Mouse (Mus musculus): ENCODE results near the gene Smco4. TPM values are rescaled to one million over a fixed set of nuclear protein-coding genes. Genes with fewer than 3 reads are reported as not detected.
"Not testable (repeated sequence)": the region's sequence is repeated elsewhere in the genome, so short reads cannot be mapped to it uniquely, and the experiment has no call there.

The Smco4 gene
- polyA plus RNA-seq, 1 experiment: 16.7 TPM

DNA sequence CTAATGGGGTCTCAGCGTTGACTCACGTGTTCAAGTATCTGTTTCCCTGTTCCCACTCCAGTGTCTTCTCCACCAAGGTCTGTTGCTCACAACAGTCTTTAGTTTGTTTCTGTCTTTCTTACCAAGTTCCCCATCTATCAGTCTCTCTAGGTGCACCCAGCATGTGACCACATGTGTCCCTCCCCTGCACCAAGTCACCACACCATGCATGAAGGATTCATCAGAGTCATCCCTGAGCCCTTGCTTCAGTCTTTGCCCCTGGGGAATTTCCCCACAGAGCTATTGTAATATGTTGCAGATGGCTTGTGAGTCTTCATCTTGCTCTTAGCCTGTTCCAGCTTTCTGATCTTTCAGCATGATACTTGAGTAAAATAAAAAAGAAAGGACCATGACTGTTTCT, 40.9 kb downstream of the Smco4 start:
- no peak for TF ChIP-seq CTCF (IDR thresholded peaks at IDR 0.05; ENCODE audit: borderline replicate concordance, insufficient read depth, low read length)
- no peak for TF ChIP-seq POLR2A (IDR thresholded peaks at IDR 0.05; ENCODE audit: low read depth, low read length)
- Histone ChIP-seq H3K4me3 (ENCODE audit: insufficient read depth, low read length) (no peak overlapping the region), H3K27ac (ENCODE audit: insufficient read depth, low read length) (no peak overlapping the region), H3K4me1 (ENCODE audit: control insufficient read depth, insufficient read depth, low read length) (no peaks in the 10 kb centered on the region)

DNA sequence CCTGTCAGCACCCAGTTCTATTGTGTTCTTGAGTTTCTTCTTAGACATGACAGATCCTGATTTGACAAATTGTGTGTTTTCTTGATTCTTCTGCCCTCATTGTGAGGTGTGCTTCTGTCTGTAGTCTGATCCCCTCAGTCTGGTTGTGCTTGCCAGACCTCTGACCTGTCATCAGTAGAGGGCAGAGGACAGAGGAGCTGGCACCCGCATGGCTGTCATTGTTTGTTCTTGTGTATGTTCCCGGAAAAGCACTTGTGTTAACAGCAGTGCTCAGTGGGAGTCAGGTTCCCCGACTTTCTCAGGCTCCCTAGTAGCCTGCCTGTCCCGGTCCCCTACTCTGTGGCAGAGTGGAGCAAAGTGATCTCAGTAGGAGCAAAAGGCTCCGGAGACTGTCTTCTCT, 42.2 kb downstream of the Smco4 start:
- H3K4me3 ChIP-seq (ENCODE audit: insufficient read depth, low read length): no peak overlapping the region
- H3K27ac ChIP-seq (ENCODE audit: insufficient read depth, low read length): no peak overlapping the region
- no peak for TF ChIP-seq POLR2A (IDR thresholded peaks at IDR 0.05; ENCODE audit: low read depth, low read length)
- TF ChIP-seq CTCF (IDR thresholded peaks at IDR 0.05; ENCODE audit: borderline replicate concordance, insufficient read depth, low read length): no peak
- H3K4me1 ChIP-seq (ENCODE audit: control insufficient read depth, insufficient read depth, low read length): no peaks in the 10 kb centered on the region

DNA sequence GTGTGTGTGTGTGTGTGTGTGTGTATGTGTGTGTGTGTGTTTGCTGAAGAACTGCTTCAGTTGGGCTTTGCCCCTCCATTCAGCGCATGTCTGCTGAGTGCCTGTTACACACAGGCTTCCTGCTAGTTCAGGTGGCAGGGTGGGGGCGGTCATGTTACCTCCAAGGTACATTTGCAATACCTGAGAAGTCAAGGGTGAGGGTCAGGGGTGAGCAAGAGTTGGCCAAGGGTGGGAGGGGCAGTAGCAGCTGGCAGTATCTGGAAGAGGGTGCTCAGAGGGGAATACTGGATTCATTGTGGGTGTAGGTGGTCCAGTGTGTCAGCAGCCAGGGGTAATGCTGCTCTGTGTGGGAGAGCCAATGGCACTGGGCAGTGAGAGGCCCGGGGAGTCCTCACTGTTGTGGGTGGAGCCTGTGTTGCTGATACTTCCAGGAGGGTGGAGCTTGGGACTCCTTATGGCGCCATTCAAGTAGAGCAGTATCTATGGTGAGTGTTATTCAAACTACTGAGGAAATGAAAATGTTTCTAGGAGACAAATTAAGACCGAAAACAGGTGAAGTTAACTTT, 43.7 kb downstream of the Smco4 start:
- no peaks in the 10 kb centered on the region for H3K4me1 ChIP-seq (ENCODE audit: control insufficient read depth, insufficient read depth, low read length)
- TF ChIP-seq POLR2A (IDR thresholded peaks at IDR 0.05; ENCODE audit: low read depth, low read length) (no peak), CTCF (IDR thresholded peaks at IDR 0.05; ENCODE audit: borderline replicate concordance, insufficient read depth, low read length) (no peak)
- no peak overlapping the region for H3K4me3 ChIP-seq (ENCODE audit: insufficient read depth, low read length)
- no peak overlapping the region for H3K27ac ChIP-seq (ENCODE audit: insufficient read depth, low read length)

DNA sequence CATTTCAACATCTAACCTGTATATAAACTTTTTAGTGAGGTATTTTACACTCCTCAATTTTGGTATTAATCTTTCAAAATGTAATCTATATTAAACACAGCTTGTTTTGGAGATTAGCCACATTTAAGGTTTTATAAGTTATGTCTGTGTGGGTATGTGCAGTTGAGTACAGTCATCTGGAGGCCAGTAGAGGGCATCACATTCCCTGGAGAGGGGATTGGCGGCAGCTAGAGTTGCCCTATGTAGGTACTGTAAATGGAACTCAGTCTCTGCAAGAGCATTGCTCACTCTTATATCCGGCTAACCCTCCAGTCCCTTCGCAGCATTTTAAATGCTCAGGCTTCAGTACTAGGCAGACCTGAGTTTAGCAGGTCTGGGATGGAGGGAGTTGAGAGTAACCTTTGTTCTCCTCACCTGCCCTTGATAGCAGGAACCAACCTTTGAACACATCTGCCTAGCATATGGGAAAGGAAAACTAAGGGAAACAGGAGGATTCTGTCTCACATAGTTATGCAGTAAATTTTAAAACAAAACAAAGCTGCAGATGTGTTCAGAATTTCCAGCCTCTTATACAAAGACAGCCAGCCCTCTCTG, 44.3 kb downstream of the Smco4 start:
- no peak overlapping the region for H3K27ac ChIP-seq (ENCODE audit: insufficient read depth, low read length)
- H3K4me1 ChIP-seq (ENCODE audit: control insufficient read depth, insufficient read depth, low read length): no peaks in the 10 kb centered on the region
- H3K4me3 ChIP-seq (ENCODE audit: insufficient read depth, low read length): no peak overlapping the region
- TF ChIP-seq CTCF (IDR thresholded peaks at IDR 0.05; ENCODE audit: borderline replicate concordance, insufficient read depth, low read length) (no peak), POLR2A (IDR thresholded peaks at IDR 0.05; ENCODE audit: low read depth, low read length) (no peak)

DNA sequence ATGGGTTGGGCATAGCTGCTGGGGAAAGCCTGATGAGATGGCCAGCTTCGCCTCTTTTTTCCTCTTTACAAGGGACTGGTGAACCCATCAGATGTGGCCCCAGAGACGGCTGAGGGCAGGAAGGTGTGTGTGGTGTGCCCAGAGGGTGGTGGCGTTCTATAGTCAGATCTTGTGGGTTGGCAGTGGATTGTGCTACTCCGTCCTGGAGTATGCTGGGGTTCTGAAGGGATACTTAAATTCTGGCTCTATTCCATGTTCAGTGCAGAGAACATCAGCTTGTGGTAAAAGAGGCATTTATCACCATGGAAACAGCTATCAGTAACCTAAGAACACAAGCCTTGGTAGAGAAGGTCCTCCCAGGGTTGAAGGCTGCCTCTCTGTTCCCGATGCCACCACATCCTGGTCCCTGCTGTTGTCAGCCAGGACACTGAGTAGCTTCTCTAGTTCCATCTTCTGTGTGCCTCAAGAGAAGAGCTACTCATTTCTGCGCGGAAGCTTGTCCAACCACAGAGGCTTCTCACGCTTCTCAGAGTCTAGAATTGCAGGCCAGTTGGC, 45.8 kb downstream of the Smco4 start:
- TF ChIP-seq CTCF (IDR thresholded peaks at IDR 0.05; ENCODE audit: borderline replicate concordance, insufficient read depth, low read length) (no peak), POLR2A (IDR thresholded peaks at IDR 0.05; ENCODE audit: low read depth, low read length) (no peak)
- Histone ChIP-seq H3K4me1 (ENCODE audit: control insufficient read depth, insufficient read depth, low read length) (no peaks in the 10 kb centered on the region), H3K27ac (ENCODE audit: insufficient read depth, low read length) (no peak overlapping the region), H3K4me3 (ENCODE audit: insufficient read depth, low read length) (no peak overlapping the region)

DNA sequence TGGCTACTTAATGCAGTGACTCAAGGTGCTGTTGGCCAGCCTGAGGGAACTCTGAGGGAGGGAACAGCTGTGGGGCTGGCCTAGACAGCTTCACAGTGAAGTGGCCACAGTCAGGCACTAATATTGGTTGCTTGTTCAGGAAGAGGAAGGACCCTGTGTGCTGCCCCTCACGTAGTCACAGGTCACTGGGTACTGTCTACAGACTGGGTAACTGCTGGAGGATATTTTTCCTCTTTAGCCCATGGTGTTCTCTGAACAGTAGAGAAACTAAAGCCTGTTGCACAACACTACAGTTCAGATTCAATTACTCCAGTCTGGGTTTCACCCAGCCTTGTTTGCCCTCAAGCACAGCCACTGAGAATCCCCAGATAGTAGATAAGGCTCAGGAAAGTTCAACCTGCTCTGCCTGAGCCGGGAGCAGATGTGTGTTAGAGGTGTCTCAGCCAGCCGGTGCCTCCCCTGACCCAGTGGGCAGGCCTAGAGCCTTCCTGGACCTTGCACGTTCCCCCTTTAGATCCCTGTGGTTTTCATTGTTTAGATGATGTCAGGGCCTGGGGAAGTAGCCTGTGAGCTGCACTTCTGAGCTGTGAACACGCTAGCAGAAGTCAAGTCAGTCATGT, 48.6 kb downstream of the Smco4 start:
- TF ChIP-seq POLR2A (IDR thresholded peaks at IDR 0.05; ENCODE audit: low read depth, low read length) (no peak), CTCF (IDR thresholded peaks at IDR 0.05; ENCODE audit: borderline replicate concordance, insufficient read depth, low read length) (no peak)
- Histone ChIP-seq H3K4me1 (ENCODE audit: control insufficient read depth, insufficient read depth, low read length) (no peaks in the 10 kb centered on the region), H3K4me3 (ENCODE audit: insufficient read depth, low read length) (no peak overlapping the region), H3K27ac (ENCODE audit: insufficient read depth, low read length) (no peak overlapping the region)

DNA sequence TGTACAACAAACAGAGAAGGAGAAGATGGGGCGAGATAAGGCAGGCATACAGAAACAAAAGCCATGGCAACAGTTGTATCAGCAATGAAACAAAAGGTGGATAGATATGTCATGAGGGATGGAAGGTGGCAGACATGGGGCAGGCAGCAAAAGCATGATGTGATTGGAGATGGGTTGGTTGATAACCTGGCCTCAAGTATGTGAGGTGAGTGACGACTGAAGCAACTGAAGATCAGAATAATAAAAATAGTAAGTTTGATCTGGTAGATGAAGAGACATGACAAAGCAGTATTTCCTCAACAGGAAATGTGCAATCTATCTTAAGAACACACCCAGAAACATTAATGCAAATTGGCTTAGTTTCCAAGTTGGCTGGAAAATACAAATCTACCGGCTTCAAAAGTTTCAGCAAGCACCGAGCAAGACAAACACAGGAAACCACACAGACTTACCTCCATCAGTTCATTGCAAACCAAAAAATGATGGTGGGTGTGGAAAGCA, 57.3 kb downstream of the Smco4 start:
- no peak for TF ChIP-seq CTCF (IDR thresholded peaks at IDR 0.05; ENCODE audit: borderline replicate concordance, insufficient read depth, low read length)
- TF ChIP-seq POLR2A (IDR thresholded peaks at IDR 0.05; ENCODE audit: low read depth, low read length): no peak
- H3K4me3 ChIP-seq (ENCODE audit: insufficient read depth, low read length): no peak overlapping the region
- no peaks in the 10 kb centered on the region for H3K4me1 ChIP-seq (ENCODE audit: control insufficient read depth, insufficient read depth, low read length)
- H3K27ac ChIP-seq (ENCODE audit: insufficient read depth, low read length): no peak overlapping the region

DNA sequence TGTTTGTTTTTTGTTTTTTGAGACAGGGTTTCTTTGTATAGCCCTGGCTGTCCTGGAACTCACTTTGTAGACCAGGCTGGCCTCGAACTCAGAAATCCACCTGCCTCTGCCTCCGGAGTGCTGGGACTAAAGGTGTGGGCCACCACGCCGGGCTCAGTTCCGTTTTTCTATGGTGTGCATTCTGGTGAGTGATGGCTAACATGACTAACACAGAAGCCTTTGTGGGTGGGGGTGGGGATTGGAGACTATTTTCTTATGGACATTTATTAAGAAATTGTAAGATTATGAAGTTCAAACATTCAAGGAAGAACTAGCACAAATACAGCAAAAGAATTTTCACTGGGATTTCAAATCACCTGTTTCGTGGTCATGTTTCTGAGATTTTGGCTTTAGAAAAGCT, 57.8 kb downstream of the Smco4 start:
- not testable (repeated sequence) for H3K4me3 ChIP-seq (ENCODE audit: insufficient read depth, low read length); H3K27ac ChIP-seq (ENCODE audit: insufficient read depth, low read length); H3K4me1 ChIP-seq (ENCODE audit: control insufficient read depth, insufficient read depth, low read length)

DNA sequence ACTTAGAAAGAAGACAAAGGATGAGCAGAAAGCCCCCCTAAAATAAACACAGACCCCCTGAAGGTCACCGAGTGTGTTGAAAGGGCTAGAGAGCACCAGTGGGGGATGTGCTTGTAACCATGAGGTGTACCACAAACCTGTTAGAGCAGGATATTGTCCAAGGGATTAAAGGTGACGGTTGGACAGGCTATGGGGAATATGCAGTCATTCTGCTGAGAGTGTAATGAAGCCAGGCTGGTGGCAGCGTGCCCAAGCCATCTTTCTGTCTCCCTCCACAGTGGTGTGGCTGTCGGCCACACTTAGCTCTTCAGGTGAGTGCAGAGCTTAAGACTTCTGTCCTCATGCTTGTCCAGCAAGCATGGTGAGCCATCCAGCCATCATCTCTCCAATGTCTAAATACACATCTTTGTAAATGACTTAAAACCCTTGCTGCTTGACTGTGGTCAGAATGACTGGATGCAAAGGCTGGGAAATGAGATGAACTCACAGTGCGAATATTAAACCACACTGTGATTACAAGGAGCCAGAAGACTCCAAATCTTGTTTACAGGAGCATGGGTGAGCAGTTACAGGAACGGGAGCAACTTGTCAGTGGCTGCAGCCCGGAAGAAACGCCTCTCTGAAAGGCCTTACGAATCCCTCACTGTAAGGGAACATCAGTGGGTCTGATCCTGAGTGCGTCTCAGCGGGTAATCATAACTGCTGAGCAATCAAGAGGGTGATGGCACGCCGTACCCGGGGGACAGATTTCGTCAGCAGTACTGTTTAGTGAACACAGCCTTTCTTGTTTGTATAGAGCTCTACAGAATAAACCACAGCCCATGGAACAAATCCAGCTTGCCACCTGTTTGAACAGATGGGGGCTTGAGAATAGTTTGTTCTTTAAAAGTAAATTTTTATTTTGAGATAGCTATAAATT, 59.0 kb downstream of the Smco4 start:
- TF ChIP-seq CTCF (IDR thresholded peaks at IDR 0.05; ENCODE audit: borderline replicate concordance, insufficient read depth, low read length) (no peak), POLR2A (IDR thresholded peaks at IDR 0.05; ENCODE audit: low read depth, low read length) (no peak)
- no peak overlapping the region for H3K4me3 ChIP-seq (ENCODE audit: insufficient read depth, low read length)
- no peak overlapping the region for H3K27ac ChIP-seq (ENCODE audit: insufficient read depth, low read length)
- H3K4me1 ChIP-seq (ENCODE audit: control insufficient read depth, insufficient read depth, low read length): no peaks in the 10 kb centered on the region
